Mouse (Mus musculus) testis, adult 2 months (tissue): ENCODE measurements at regions not wholly inside any gene's neighbourhood (a gene's known extent, or its start where the extent isn't known, plus 50 kb on each side); places are given as distances from the start of the nearest gene placed in this dataset.

Experiments
- H3K27ac ChIP-seq: fragments of 200-500 bp; 2 replicates; pipeline ENCODE4 v1.5.1; 2012; ENCODE audit warnings: low read depth, low read length; ENCODE audit not compliant: control insufficient read depth, insufficient read depth
- H3K27me3 ChIP-seq: fragments of 200-500 bp; 2 replicates; pipeline ENCODE4 v1.6.1; 2012; ENCODE audit warnings: mild to moderate bottlenecking, low read length, moderate library complexity; ENCODE audit not compliant: control insufficient read depth, insufficient read depth
- H3K36me3 ChIP-seq: fragments of 200-500 bp; 2 replicates; pipeline ENCODE4 v1.6.1; 2012; ENCODE audit warnings: mild to moderate bottlenecking, low read length; ENCODE audit not compliant: control insufficient read depth, insufficient read depth
- H3K4me1 ChIP-seq: fragments of 200-500 bp; 2 replicates; pipeline ENCODE4 v1.6.1; 2012; ENCODE audit warnings: low read length; ENCODE audit not compliant: control insufficient read depth, insufficient read depth
- H3K4me3 ChIP-seq: fragments of 200-500 bp; 2 replicates; pipeline ENCODE4 v1.5.1; 2012; ENCODE audit warnings: low read depth, mild to moderate bottlenecking, low read length, moderate library complexity, mixed read lengths; ENCODE audit not compliant: control insufficient read depth
- CTCF ChIP-seq: fragments of 200-500 bp; IDR thresholded peaks from 2 replicates; pipeline ENCODE4 v1.5.1; 2012; ENCODE audit warnings: low read depth, mild to moderate bottlenecking, inconsistent platforms, low read length, moderate library complexity; ENCODE audit not compliant: control insufficient read depth, insufficient read depth, insufficient replicate concordance
- POLR2A ChIP-seq: fragments of 200-500 bp; IDR thresholded peaks from 2 replicates; pipeline ENCODE4 v1.6.1; 2012; ENCODE audit warnings: low read depth, mild to moderate bottlenecking, inconsistent platforms, low read length, moderate library complexity; ENCODE audit not compliant: control insufficient read depth

GRCm38 (mm10) chr3:80207022-80207421, 322.7 kb downstream of the Fam198b start:
- H3K36me3 ChIP-seq = no peaks in the 10 kb centered on the region
- no peak for TF ChIP-seq POLR2A
- no peak for TF ChIP-seq CTCF
- H3K27ac ChIP-seq = no peak overlapping the region

GRCm38 (mm10) chr3:80208028-80208427, 323.7 kb downstream of the Fam198b start:
- no peaks in the 10 kb centered on the region for H3K27me3 ChIP-seq
- no peak overlapping the region for H3K27ac ChIP-seq
- H3K4me1 ChIP-seq = no peaks in the 10 kb centered on the region
- H3K36me3 ChIP-seq = no peaks in the 10 kb centered on the region
- no peak overlapping the region for H3K4me3 ChIP-seq
- no peak for TF ChIP-seq POLR2A
- TF ChIP-seq CTCF = no peak

More at GRCm38 (mm10) chr3:80207022-80207421, 322.7 kb downstream of the Fam198b start:
- no peaks in the 10 kb centered on the region for H3K27me3 ChIP-seq
- H3K4me3 ChIP-seq = no peak overlapping the region
- H3K4me1 ChIP-seq = no peaks in the 10 kb centered on the region

- H3K36me3 ChIP-seq = no peaks in the 10 kb centered on the region
- no peaks in the 10 kb centered on the region for H3K4me1 ChIP-seq
- no peak overlapping the region for H3K27ac ChIP-seq
- H3K4me3 ChIP-seq = no peak overlapping the region
- TF ChIP-seq CTCF (no peak), POLR2A (no peak)
- H3K27me3 ChIP-seq = no peaks in the 10 kb centered on the region
Measured at GRCm38 (mm10) chr3:80209596-80209995, 325.3 kb downstream of the Fam198b start.

GRCm38 (mm10) chr3:80211323-80212109, 327.2 kb downstream of the Fam198b start:
- H3K4me1 ChIP-seq = no peaks in the 10 kb centered on the region
- no peak overlapping the region for H3K4me3 ChIP-seq
- TF ChIP-seq POLR2A (no peak), CTCF (no peak)
- no peak overlapping the region for H3K27ac ChIP-seq
- no peaks in the 10 kb centered on the region for H3K36me3 ChIP-seq
- H3K27me3 ChIP-seq = no peaks in the 10 kb centered on the region

GRCm38 (mm10) chr3:80248611-80249010, 364.3 kb downstream of the Fam198b start:
- Histone ChIP-seq H3K27ac (no peak overlapping the region), H3K27me3 (no peaks in the 10 kb centered on the region), H3K4me3 (no peak overlapping the region), H3K4me1 (no peaks in the 10 kb centered on the region), H3K36me3 (no peaks in the 10 kb centered on the region)
- TF ChIP-seq POLR2A = no peak
- no peak for TF ChIP-seq CTCF

- no peaks in the 10 kb centered on the region for H3K36me3 ChIP-seq
- TF ChIP-seq POLR2A = no peak
- no peak for TF ChIP-seq CTCF
- H3K4me3 ChIP-seq = no peak overlapping the region
- H3K4me1 ChIP-seq = no peaks in the 10 kb centered on the region
- H3K27me3 ChIP-seq = no peaks in the 10 kb centered on the region
- no peak overlapping the region for H3K27ac ChIP-seq
Measured at GRCm38 (mm10) chr3:80249974-80250373, 365.6 kb downstream of the Fam198b start.

- H3K4me3 ChIP-seq = no peak overlapping the region
- no peaks in the 10 kb centered on the region for H3K27me3 ChIP-seq
- H3K36me3 ChIP-seq = no peaks in the 10 kb centered on the region
- H3K27ac ChIP-seq = no peak overlapping the region
- no peak for TF ChIP-seq POLR2A
- TF ChIP-seq CTCF = no peak
- H3K4me1 ChIP-seq = no peaks in the 10 kb centered on the region
Measured at GRCm38 (mm10) chr3:80255304-80255703, 371.0 kb downstream of the Fam198b start.
